Mouse (Mus musculus) limb, embryonic 13.5 days (tissue): ENCODE data around the gene Cnnm4. TPM values are rescaled to one million over a fixed set of nuclear protein-coding genes. Genes with fewer than 3 reads are reported as not detected.

ENCODE experiments used
- ATAC-seq: fragments of 200-750 bp; cut with Nextera tagmentation; 2 replicates; pipeline ENCODE4 v1.8.0; 2017; ENCODE audit warnings: low read depth, moderate number of reproducible peaks, moderate TSS enrichment; ENCODE audit not compliant: low FRiP score
- H3K27ac ChIP-seq: fragments of 300-500 bp; sonication (generic); 2 replicates; pipeline ENCODE4 v1.5.1; 2015; ENCODE audit warnings: inconsistent platforms, mild to moderate bottlenecking, moderate library complexity
- H3K27me3 ChIP-seq: fragments of 300-500 bp; sonication (generic); 2 replicates; pipeline ENCODE4 v1.6.1; 2015; ENCODE audit warnings: mild to moderate bottlenecking, inconsistent platforms
- H3K36me3 ChIP-seq: fragments of 300-500 bp; sonication (generic); 2 replicates; pipeline ENCODE4 v1.6.1; 2015; ENCODE audit warnings: inconsistent platforms, mild to moderate bottlenecking, moderate library complexity
- H3K4me1 ChIP-seq: fragments of 300-500 bp; sonication (generic); 2 replicates; pipeline ENCODE4 v1.6.1; 2015; ENCODE audit warnings: inconsistent platforms
- H3K4me2 ChIP-seq: fragments of 300-500 bp; sonication (generic); replicated peaks from 2 replicates; pipeline ENCODE4 v1.6.1; 2015; ENCODE audit warnings: inconsistent platforms, mild to moderate bottlenecking, moderate library complexity
- H3K4me3 ChIP-seq: fragments of 300-500 bp; sonication (generic); 2 replicates; pipeline ENCODE4 v1.5.1; 2015; ENCODE audit warnings: moderate library complexity, mild to moderate bottlenecking, inconsistent platforms
- H3K9ac ChIP-seq: fragments of 300-500 bp; sonication (generic); 2 replicates; pipeline ENCODE4 v1.6.1; 2015; ENCODE audit warnings: mild to moderate bottlenecking, inconsistent platforms
- H3K9me3 ChIP-seq: fragments of 300-500 bp; sonication (generic); 2 replicates; pipeline ENCODE4 v1.6.1; 2016; ENCODE audit warnings: inconsistent platforms
- WGBS: fragments of 180-500 bp; shearing (Covaris S2); methylation state at CpG from one replicate; pipeline ENCODE4 v1.1.7; 2015; 5-methylcytosine and 5-hydroxymethylcytosine counted together
- polyA plus RNA-seq: library from polyadenylated mRNA; unstranded; fragments of >200 nt; fragmentation: Nextera tagmentation; extraction: Ambion mirVana; gene quantifications from 2 replicates; pipeline ENCODE4 v1.2.1, GENCODE M21; 2015

The Cnnm4 gene
- polyA plus RNA-seq, 1 experiment from 2014 or later, result 20.4 TPM

DNA sequence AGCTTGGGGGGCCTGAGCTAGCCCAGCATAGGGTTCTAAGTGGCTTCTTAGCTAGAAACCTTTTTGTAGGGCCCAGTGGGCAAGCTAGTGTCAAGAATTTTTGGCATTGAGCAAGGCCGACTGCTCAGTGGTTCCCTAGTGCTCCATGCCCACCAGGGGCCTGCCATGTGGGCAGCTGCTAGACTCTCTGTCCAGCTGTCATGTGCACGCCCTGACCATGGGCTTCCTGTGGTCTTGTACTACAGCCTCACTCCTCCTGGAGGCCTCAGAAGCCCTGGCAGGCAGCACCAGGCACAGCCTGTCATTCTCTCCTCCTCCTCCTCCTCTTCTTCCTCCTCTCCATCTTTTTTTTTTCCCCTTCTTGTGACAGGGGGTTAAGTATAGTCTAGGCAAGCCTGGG is 25.9 kb downstream of the Cnnm4 start:
- Histone ChIP-seq H3K9ac (no peak overlapping the region), H3K36me3 (peaks cover 44% of the 10 kb centered on the region), H3K9me3 (no peaks in the 10 kb centered on the region), H3K4me3 (no peak overlapping the region), H3K27ac (no peak overlapping the region), H3K4me1 (peaks cover 15% of the 10 kb centered on the region), H3K27me3 (no peaks in the 10 kb centered on the region), H3K4me2 (no peak overlapping the region)
- no peak for ATAC-seq
- WGBS, result 66% methylated on average over 2 of the region's 2 CpGs

DNA sequence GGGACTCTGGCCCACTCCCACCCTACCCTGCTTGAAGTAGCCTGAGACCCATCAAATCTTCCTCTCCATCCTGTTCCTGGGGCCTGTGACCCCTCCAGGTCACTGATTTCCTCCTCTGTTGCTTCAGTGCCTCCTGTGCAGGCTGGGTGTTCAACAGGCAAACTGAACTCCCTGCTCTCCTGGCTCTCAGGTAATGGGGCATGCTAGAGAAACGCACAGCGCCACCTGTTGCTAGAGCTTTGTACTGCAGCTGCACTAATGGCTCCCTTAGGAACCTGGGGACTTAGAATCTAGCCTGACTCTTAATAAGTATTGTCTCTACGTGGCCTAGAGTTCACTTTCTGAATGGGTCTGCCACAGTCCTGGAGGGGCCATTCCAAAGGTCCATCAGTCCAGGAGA is 29.8 kb downstream of the Cnnm4 start:
- Histone ChIP-seq H3K4me2 (no peak overlapping the region), H3K27ac (no peak overlapping the region), H3K36me3 (peaks cover 72% of the 10 kb centered on the region), H3K9me3 (no peaks in the 10 kb centered on the region), H3K27me3 (no peaks in the 10 kb centered on the region), H3K4me3 (no peak overlapping the region), H3K4me1 (no peaks in the 10 kb centered on the region), H3K9ac (no peak overlapping the region)
- 6% methylated on average over 3 of the region's 3 CpGs for WGBS
- 0 out of 2 replicates have a peak, but pooled peaks have one; percentile 21 for ATAC-seq

GRCm38 (mm10) chr1:36508238-36508637 is 36.8 kb downstream of the Cnnm4 start:
- no peak overlapping the region for H3K9ac ChIP-seq
- no peak overlapping the region for H3K27ac ChIP-seq
- H3K4me2 ChIP-seq, result no peak overlapping the region
- peaks cover 4% of the 10 kb centered on the region for H3K4me1 ChIP-seq
- H3K9me3 ChIP-seq, result no peaks in the 10 kb centered on the region
- H3K27me3 ChIP-seq, result no peaks in the 10 kb centered on the region
- ATAC-seq, result no peak
- WGBS, result 83% methylated on average over 5 of the region's 5 CpGs
- H3K4me3 ChIP-seq, result no peak overlapping the region
- H3K36me3 ChIP-seq, result peaks cover 42% of the 10 kb centered on the region

- peak within 1 kb of the TSS; percentile 96 for H3K4me2 ChIP-seq
- ATAC-seq, result peak; percentile 99
- H3K27me3 ChIP-seq, result no peaks in the 10 kb centered on the region
- H3K27ac ChIP-seq, result peak within 1 kb of the TSS; percentile 99
- peak within 1 kb of the TSS; percentile 87 for H3K9ac ChIP-seq
- H3K36me3 ChIP-seq, result peaks cover 26% of the 10 kb centered on the region
- peak within 1 kb of the TSS; percentile 93 for H3K4me3 ChIP-seq
- 2% methylated on average over 46 of the region's 51 CpGs for WGBS
- no peaks in the 10 kb centered on the region for H3K9me3 ChIP-seq
- peaks cover 26% of the 10 kb centered on the region for H3K4me1 ChIP-seq
Observed at GRCm38 (mm10) chr1:36511289-36512021, 40.0 kb downstream of the Cnnm4 start, which contains the start of gene Cnnm3. Gene Cnnm3, plus strand, starts transcription at chr1:36511867.

DNA sequence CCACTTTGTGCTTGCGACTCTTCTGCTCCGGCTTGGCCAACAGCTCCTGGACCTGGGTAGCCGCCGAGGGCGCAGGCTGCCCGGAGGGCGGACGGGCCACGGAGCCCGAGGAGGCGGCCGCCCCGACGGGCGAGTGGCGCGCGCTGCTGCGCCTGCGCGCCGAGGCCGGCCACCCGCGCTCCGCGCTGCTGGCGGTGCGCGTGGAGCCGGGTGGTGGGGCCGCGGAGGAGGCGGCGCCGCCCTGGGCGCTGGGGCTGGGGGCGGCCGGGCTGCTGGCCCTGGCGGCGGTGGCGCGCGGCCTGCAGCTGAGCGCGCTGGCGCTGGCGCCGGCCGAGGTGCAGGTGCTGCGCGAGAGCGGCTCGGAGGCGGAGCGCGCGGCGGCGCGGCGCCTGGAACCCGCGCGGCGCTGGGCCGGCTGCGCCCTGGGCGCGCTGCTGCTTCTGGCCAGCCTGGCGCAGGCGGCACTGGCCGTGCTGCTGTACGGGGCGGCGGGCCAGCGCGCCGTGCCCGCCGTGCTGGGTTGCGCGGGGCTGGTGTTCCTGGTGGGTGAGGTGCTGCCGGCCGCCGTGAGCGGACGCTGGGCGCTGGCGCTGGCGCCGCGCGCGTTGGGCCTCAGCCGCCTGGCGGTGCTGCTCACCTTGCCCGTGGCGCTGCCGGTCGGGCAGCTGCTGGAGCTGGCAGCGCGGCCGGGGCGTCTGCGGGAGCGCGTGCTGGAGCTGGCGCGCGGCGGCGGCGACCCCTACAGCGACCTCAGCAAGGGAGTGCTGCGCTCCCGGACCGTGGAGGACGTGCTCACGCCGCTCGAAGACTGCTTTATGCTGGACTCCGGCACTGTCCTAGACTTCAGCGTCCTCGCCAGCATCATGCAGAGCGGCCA is 40.9 kb downstream of the Cnnm4 start:
- peak; percentile 75 for ATAC-seq
- under 1% methylated on average over 120 of the region's 126 CpGs for WGBS
- peaks cover 25% of the 10 kb centered on the region for H3K36me3 ChIP-seq

DNA sequence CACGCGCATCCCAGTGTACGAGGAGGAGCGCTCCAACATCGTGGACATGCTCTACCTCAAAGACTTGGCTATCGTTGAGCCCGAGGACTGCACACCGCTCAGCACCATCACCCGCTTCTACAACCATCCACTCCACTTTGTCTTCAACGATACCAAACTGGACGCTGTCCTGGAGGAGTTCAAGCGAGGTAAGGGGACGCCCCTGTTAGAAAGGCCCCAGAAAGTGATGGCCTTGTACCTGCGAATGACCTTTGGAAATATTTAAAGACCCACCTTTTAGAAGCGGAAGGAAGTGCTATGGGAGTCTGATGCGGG is 41.5 kb downstream of the Cnnm4 start:
- WGBS, result 1% methylated on average over 16 of the region's 16 CpGs
- peak overlapping the region; percentile 93 for H3K4me3 ChIP-seq

More for the DNA sequence above, 40.9 kb downstream of the Cnnm4 start:
- H3K27me3 ChIP-seq, result no peaks in the 10 kb centered on the region
- peak overlapping the region; percentile 93 for H3K4me3 ChIP-seq
- peak overlapping the region; percentile 96 for H3K4me2 ChIP-seq
- peak overlapping the region; percentile 99 for H3K27ac ChIP-seq
- H3K9me3 ChIP-seq, result no peaks in the 10 kb centered on the region
- H3K4me1 ChIP-seq, result peaks cover 26% of the 10 kb centered on the region
- peak overlapping the region; percentile 87 for H3K9ac ChIP-seq

DNA sequence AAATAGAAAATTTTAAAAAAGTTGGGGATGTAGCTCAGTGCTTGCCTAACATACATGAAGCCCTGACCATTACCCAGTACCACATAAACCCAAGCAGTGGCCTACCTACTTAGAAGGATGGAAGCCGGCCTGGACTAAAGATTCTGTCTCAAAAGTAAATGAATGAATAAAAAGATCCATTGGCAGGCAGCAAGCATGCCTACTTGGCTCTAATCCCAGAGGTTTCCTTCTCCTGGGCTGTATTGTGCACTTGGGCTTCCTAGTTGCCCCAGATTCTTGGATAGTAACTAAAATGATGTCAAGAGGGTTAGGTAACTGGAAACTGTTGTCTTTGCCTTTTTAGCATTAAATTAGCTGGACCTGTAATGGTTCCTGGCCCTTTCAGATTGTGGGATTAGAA is 41.9 kb downstream of the Cnnm4 start:
- ATAC-seq, result no peak
- peaks cover 27% of the 10 kb centered on the region for H3K4me1 ChIP-seq
- peaks cover 21% of the 10 kb centered on the region for H3K36me3 ChIP-seq
- H3K4me2 ChIP-seq, result peak overlapping the region; percentile 96
- no peaks in the 10 kb centered on the region for H3K27me3 ChIP-seq
- peak overlapping the region; percentile 93 for H3K4me3 ChIP-seq
- no peak overlapping the region for H3K27ac ChIP-seq
- H3K9me3 ChIP-seq, result no peaks in the 10 kb centered on the region
- WGBS, result 11% methylated on average over 1 of the region's 1 CpGs
- H3K9ac ChIP-seq, result peak overlapping the region; percentile 87

More for the DNA sequence above, 41.5 kb downstream of the Cnnm4 start:
- H3K4me2 ChIP-seq, result peak overlapping the region; percentile 96
- peak overlapping the region; percentile 87 for H3K9ac ChIP-seq
- peak overlapping the region; percentile 99 for H3K27ac ChIP-seq
- peaks cover 19% of the 10 kb centered on the region for H3K36me3 ChIP-seq
- H3K4me1 ChIP-seq, result peaks cover 26% of the 10 kb centered on the region
- no peak for ATAC-seq
- no peaks in the 10 kb centered on the region for H3K9me3 ChIP-seq
- H3K27me3 ChIP-seq, result no peaks in the 10 kb centered on the region

- no peaks in the 10 kb centered on the region for H3K9me3 ChIP-seq
- peaks cover 25% of the 10 kb centered on the region for H3K36me3 ChIP-seq
- no peak overlapping the region for H3K27ac ChIP-seq
- WGBS, result 58% methylated on average over 2 of the region's 2 CpGs
- H3K9ac ChIP-seq, result peak overlapping the region; percentile 87
- H3K4me3 ChIP-seq, result peak overlapping the region; percentile 93
- peaks cover 29% of the 10 kb centered on the region for H3K4me1 ChIP-seq
- no peak for ATAC-seq
- H3K4me2 ChIP-seq, result peak overlapping the region; percentile 96
- no peaks in the 10 kb centered on the region for H3K27me3 ChIP-seq
Observed at GRCm38 (mm10) chr1:36513718-36514117, 42.3 kb downstream of the Cnnm4 start.

- H3K27me3 ChIP-seq, result no peaks in the 10 kb centered on the region
- no peak overlapping the region for H3K4me2 ChIP-seq
- no peak overlapping the region for H3K4me3 ChIP-seq
- ATAC-seq, result no peak
- H3K36me3 ChIP-seq, result peaks cover 62% of the 10 kb centered on the region
- no peaks in the 10 kb centered on the region for H3K9me3 ChIP-seq
- peaks cover 48% of the 10 kb centered on the region for H3K4me1 ChIP-seq
- 74% methylated on average over 3 of the region's 3 CpGs for WGBS
- H3K9ac ChIP-seq, result no peak overlapping the region
- H3K27ac ChIP-seq, result no peak overlapping the region
Observed at GRCm38 (mm10) chr1:36518259-36518658, 46.8 kb downstream of the Cnnm4 start.

- no peak overlapping the region for H3K4me2 ChIP-seq
- H3K9ac ChIP-seq, result no peak overlapping the region
- H3K4me3 ChIP-seq, result no peak overlapping the region
- WGBS, result 82% methylated on average over 11 of the region's 11 CpGs
- no peaks in the 10 kb centered on the region for H3K9me3 ChIP-seq
- H3K27me3 ChIP-seq, result no peaks in the 10 kb centered on the region
- H3K36me3 ChIP-seq, result peaks cover 75% of the 10 kb centered on the region
- no peak overlapping the region for H3K27ac ChIP-seq
- ATAC-seq, result no peak
- peaks cover 47% of the 10 kb centered on the region for H3K4me1 ChIP-seq
Observed at GRCm38 (mm10) chr1:36519626-36520025, 48.2 kb downstream of the Cnnm4 start.

DNA sequence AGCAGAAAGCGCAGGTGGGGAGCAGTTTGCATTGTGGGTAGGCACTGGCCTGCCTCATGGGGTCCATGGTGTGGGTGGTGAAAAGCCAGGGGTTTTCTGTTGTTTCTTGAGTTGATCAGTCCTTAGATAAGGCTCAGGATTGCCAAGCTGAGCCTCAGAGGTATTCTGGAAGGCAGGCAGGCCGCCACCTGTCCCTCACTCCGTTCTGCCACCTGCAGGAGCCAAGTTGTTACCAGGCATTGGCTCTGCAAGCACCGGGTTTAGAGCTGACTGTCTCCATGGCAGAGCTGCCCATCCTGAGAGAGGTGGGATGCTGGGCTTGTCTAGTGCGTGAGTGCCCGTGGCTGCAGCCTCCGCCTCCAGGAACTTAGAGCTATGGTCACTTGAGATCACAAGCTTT is 50.8 kb downstream of the Cnnm4 start:
- 92% methylated on average over 7 of the region's 7 CpGs for WGBS
- ATAC-seq, result no peak
- H3K27ac ChIP-seq, result peak overlapping the region; percentile 89; the same call in 1 of the 2 replicates
- no peak overlapping the region for H3K4me3 ChIP-seq
- no peaks in the 10 kb centered on the region for H3K9me3 ChIP-seq
- no peak overlapping the region for H3K4me2 ChIP-seq
- H3K36me3 ChIP-seq, result peaks cover 87% of the 10 kb centered on the region
- no peaks in the 10 kb centered on the region for H3K27me3 ChIP-seq
- H3K4me1 ChIP-seq, result peaks cover 39% of the 10 kb centered on the region
- H3K9ac ChIP-seq, result no peak overlapping the region

DNA sequence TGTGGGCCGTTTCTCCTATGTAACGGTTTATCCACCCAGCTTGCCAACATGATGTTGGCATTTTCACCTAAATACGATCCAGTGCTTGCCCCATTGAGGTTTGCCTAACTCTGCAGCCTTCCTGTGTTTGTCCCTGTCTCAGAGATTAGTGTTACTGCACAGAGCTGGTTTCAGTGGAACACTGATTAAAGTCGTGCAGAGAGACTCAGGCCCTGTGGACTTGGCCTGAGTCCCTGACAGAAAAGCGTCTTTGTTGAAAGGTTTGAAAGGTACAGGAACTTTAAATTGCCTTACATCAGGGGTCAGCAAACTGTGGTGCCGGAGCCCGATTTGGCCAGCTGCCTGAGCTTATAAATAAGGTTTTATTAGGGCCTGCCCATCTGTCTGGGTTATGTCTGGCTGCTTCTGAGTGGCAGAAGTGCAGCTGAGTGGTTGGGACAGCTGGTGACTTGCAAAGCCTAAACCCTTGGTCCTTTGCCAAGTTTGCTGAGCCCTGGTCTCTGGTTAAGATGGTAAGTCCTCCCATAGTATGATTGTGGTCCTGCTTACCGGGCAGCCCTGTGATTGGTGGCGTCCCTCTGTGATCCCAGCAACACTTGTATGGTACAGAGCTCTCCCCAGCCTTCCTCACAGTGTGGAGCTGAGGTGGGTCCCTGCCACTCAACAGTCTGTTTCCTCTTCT is 52.1 kb downstream of the Cnnm4 start:
- Histone ChIP-seq H3K9me3 (no peaks in the 10 kb centered on the region), H3K27ac (peak overlapping the region; percentile 89), H3K4me3 (no peak overlapping the region), H3K9ac (no peak overlapping the region), H3K27me3 (no peaks in the 10 kb centered on the region), H3K4me1 (peaks cover 40% of the 10 kb centered on the region), H3K36me3 (peaks cover 86% of the 10 kb centered on the region), H3K4me2 (peak overlapping the region; percentile 29)
- ATAC-seq, result peak; percentile 85
- WGBS, result 29% methylated on average over 9 of the region's 9 CpGs
